Mouse (Mus musculus) neutrophil, adult 5-6 weeks (primary cell): ENCODE measurements around the gene Ubl4b. TPM values are rescaled to one million over a fixed set of nuclear protein-coding genes. Genes with fewer than 3 reads are reported as not detected.

Experiments
- ATAC-seq: fragments of 151-379, 151-347 bp; 2 replicates; pipeline ENCODE4 v1.8.0; 2017; ENCODE audit warnings: mild to moderate bottlenecking, moderate TSS enrichment; ENCODE audit not compliant: insufficient number of reproducible peaks, poor library complexity, low FRiP score, severe bottlenecking; ENCODE audit errors: extremely low read depth
- total RNA-seq: library from RNA; stranded (forward); fragments of 200-1000 nt; gene quantifications from 2 replicates; pipeline ENCODE4 v1.2.3, GENCODE M21; 2017

The Ubl4b gene
- total RNA-seq, 1 experiment from 2014 or later, result not detected

DNA sequence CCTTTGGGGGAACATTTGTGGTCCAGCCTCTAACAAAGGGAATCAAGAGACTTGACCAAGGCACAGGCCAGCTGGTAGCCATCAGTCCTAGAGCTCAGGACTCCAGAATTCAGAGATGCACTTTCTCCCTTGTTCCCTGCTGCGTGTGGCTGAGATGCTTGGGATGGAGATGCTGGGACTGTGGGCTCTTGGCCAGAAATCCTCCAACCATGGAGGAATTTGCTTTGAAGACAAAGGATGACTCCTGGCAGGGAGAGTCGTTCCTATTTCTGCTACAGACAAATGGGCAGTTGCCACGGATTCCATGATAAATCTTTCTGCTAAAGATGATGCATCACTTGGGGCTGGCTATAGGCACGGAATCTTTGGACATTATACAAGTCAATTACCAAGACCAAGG, 21.3 kb downstream of the Ubl4b start:
- no peak for ATAC-seq

DNA sequence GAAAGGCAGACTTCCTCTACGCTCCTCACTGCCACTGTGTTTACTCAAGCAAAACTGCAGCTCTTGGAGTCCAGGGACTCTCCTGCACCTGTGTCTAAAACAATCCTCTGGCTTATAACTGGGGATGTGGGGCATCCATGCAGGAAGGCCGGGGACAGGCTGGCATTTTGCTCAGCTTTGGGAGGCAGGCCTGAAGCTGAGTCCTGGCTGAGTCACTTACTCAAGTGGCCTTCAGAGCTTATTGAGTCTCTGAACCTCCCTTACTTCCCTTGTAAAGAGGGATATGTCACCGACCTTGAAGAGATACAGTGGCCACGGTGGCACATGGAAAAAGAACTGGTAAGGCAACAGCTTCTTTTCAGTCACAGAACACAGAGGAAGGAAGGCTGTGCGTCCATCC, 24.3 kb downstream of the Ubl4b start:
- no peak for ATAC-seq

DNA sequence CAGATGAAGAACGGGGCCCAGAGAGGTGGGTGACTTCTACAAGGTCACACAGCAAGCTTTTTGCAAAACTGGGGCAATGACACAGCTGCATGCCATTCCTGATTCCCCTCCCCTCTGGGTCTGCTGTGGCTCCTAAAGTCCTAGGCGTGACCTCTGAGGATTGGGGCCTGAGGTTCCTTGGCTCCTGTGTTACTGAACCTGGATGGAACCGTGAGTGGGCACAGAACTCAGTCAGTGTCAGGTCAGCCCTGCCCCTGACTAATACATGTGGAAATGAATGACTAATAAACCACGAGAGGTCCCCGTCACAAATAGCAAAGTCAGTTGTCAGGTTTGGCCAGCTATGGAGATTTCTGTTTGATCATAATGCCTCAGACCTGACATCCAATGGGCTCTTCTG, 25.7 kb downstream of the Ubl4b start:
- ATAC-seq, result no peak

DNA sequence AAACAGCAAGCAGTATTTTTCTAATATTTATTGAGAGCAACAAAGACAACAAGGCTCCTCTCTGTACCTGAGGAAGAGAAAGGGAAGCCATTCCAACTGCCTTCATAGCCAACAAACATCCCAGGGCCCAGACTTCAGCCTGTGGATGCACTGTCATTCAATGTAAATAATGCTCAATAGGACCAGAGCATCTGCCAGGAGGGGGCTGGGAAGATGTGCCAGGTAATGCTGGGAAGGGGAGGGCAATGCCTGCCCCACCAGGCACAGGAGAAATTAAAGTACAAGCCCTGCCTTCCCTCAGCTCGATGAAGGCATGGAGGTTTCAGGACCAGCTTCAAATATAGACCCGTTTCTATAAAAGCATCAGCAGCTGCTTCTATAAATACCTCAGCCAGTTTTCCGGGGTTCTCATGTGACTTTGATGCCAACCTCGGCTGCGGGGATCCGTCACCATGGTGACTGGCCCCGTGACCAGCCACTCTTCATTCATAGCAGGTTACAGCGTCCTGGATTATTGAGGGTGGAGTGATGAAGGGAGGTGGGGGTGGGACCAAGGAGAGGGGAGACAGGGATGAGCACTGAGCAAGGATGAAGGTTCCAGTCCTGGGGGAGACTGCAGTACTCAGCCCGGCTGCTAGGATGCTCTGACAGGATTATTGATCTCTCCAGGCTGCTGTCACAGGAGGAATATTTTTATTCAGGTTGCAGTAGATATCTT, 26.3 kb downstream of the Ubl4b start:
- ATAC-seq, result no peak

DNA sequence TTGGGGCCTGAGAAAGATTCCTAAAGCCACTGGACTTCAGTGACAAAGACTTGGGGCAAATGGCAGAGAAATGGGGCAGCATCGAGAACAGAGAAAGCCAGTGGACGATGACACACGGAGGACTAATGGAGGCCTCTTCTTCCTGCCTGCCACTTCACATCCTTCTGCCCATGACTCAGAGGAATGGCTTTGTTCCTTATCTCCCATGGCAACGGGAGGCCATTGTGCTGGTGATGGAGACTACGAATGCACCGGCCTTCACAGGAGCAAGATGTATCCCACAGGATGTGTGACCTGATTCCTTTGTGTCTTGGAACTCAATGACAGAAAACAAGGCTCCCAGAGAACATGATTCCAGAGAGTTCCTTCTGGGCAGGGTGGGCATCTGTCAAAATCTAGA, 30.3 kb downstream of the Ubl4b start:
- no peak for ATAC-seq

DNA sequence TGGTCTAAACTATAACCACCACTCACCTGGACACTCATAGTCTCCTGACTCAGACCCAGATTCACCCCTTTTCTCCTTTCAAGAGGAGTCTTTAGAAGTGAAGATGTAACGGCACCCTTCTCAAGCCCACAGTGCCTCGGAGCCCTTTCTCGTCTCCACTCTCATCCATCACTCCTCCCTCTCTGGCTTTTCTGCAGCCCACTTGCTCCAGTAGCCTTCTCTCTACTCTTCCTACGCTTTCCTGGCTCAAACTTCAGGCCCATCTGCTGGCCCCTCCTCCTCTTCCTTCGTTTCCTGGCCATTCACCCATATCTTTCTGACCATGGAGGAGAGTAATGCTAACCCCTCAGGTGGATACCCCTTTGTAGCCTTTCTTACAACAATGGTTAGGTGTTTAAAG, 33.9 kb downstream of the Ubl4b start:
- no peak for ATAC-seq

DNA sequence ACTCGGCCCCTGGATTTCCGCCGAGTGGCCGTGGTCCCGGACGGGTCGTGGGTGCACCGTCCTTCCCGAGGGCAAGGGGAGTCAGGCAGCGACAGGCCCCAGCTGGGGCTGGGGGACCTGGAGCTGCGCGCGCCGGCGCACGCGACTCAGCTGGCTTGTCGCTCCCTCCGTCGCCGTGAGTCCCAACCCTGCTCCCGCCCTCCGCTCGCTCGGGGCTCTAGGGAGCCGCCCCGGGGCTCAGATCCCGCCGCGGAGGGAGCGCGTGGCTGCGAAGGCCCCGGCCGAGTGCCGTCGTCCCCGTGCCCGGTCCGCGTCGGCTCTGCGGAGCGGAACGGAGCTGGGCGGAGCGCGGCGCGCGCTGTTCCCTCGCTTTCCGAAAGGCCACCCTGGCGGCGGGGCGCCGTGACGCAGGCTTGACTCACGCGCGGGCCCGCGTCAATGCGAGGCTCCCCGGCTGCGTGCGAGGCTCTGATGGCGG, 37.2 kb downstream of the Ubl4b start, which contains the start of gene Slc6a17:
TSS of gene Slc6a17 (minus strand) at position 388 of the 478 bp plus-strand sequence.
- ATAC-seq, result no peak

DNA sequence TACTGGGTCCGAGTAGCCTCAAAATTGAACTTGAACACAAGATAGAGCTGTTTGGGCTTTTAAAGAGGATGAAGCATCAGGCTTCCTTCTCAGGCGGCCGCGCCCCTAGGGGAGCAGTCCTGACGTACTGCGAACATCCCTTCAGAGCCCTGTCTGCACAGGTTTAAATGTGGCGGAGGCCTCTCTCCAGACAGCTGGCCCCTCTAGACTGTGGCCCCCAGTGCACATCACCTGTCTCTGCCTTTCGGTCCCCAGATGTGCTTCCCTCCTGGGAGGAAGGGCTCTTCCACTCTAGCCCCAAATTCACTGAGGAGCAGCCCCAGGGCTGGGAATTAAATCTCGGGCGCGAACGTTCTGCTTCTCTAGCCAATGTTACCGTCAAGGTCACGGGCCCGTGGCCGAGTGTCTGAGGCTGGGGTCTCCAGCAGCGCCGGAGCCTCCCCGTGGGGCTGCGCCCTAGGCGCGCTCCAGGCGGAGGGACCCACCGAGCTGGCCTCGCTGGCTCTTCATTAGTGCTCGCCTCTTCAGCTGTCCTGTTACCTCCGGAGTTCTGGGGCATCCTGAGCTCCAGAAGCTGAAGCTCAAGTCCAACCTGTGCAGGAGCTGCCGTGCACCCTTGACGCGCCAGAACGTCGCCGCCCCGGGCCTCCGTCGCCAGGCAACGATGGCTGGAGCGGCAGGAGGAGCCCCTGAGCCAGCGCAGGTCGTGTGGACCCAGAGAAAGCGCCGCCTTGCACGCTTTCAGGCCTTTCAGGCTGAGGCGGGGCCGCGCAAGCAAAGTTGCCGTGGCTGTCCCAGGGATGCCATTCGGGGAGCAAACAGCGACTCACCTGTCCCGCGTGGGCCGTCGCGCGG, 37.9 kb downstream of the Ubl4b start:
- no peak for ATAC-seq

DNA sequence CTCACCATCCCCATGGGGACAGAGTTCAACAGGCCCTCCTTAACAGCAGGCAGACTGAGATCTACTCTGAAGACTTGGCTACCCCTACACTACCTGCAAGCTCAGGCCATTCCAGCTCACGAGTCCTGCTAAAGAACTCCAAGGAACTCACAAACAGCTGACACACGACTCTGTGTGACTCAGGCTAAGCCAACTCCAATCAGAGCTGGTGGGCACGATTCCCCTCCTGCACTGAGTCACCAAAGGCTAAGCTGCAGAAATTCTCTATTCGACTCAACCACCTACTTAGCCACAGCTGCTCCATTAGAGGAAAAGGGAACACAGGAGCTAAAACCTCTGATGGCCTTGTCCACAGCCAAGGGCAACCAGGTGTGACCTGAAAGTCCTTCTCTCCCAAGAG, 38.9 kb downstream of the Ubl4b start:
- ATAC-seq, result no peak

DNA sequence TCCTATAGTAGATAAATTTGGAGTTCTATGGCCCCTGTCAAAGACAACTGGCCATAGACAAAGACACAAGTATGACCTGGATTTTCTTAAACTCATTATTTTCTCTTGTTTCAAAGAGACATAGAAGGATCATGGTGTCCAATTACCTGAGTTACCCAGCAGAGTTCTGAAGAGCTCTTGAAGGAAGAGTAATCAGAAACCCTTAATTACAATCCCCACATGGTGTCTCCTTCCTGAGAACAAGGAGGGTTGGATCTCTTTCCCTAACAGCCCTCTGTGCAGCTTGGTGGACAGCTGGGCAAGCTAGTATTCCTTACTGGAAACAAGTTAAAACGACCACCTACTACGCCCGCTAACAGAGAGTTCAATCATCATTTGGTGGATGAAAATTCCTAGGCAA, 43.5 kb downstream of the Ubl4b start:
- no peak for ATAC-seq

DNA sequence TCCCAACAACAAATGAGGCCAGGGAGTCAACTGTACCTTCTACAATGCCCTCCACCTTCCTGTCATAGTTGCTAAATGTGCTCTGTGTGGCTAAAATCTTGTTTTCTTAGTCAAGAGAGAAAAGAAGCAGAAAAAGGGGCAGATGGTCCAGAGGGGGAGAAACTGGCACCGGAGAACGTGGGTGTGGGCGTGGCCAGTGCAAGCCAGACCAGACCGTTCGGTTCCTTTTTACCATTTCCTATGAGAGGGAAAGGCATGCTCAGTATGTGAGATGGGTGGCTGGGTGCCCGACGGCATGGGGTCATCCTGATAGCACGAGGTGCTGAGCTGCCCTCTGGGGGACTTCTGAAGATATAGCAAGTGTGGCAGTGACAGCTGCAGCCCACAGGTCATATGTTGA, 46.2 kb downstream of the Ubl4b start:
- no peak for ATAC-seq

DNA sequence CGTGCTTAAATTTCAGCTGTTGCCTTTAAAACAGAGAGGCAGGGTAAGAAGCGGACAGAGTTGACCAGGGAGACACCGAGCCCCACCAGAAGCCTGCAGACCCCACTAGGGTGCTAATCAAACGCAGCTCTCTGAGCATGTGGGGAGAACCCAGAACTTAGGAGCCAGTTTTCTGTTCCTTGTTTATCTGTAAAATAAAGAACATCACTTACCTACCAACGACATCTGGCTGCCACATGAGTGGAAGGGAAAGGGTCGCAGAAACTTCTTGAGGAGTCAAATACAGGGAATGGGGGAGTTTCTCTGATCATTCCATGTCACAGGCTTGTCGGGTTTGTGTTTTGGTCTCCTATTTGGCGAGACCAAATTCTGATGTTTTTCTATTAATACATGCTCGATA, 46.9 kb downstream of the Ubl4b start:
- ATAC-seq, result no peak

DNA sequence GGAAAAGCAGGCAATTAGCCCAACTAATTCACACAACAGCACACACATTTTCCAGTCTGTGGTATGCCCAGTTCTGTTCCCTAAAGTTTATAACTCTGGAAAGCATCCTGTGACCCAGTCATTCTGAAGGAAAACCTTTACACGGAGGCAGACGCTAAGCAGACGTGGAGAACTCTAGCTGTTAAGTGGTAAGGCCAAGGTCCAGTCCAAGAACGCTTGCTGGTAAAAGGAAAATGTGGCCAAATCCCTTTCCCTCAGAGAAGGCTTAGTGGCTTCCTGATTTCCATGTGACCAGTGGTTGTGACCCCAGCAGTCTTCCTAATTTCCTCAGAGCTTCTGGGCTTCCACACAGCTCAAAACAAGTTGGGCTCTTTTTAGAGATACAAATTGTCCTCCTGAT, 48.3 kb downstream of the Ubl4b start:
- ATAC-seq, result no peak

DNA sequence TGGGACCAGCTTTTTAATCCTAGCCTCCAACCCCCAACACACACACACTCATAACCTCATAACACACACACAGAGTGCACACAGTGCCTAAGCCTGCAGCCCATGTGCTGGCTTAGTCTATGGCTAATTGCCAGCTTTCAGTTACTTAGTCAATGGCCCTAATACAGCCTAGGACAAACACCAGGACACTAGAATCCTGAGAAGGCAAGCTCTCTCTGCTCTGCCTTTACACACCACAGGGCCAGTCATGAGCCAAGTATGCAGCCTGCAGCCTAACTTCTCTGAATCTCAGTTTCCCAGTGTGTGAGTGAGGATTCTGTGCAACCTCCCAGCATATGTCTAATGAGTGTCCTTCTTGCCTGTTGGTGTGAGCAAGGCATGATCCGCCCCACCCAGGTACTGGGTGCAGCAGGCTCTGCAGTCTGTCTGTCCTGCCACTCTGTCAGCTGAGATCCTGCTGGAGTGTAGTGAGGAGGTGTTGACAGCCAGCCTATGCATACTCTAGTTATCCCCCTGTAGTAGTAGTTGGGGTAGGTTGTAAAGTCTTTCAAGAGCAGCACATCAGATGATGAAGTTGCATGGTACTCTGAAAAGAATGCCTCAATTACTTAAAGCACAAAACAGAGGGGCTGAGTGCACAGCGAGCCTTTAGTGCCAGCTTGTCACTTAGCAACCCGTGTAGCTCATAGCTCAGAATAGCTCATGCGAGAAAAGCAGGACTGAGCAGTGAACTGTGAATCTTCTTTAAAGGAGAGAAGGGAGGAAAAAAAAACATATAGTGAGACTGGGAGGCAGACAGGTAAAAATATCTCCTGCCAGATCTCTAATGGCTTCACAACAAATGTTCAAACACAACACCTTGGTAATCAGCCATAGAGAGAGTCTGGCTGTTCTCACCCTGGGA, 49.2 kb downstream of the Ubl4b start:
- ATAC-seq, result no peak

DNA sequence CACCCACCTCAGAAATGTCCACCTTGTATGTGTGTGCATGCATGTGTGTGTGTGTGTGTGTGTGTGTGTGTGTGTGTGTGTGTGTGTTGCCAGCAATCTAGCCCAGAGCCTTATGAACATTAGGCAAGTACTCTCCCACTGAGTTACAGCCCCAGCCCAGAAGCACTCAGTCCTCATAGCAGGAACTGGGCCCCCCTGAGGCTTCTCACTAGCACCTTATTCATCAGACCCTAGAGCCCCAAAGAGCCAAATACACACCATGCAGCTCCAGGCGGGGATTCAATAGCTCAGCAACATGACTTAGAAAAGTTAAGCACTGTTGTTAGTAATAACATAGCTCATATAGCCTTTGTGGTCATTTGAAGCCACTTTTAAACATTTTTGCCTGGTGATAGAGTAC, 50.3 kb downstream of the Ubl4b start:
- ATAC-seq, result no peak

DNA sequence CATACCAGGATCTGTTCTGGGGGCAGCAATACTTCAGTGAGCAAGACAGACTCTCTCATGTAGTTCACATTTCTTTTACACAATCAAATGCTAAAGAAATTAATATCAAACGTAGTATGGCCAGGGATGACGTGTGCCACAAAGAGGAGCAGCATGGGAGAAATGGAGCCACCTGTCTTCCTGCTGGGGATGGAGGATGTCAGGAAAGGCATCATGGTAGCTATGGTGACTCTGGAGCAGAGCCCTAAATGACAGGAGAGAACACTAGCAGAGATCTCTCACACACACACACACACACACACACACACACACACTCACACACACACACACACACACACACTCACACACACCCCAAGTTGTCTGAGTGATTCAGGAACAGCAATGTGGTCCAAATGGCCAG, 51.2 kb downstream of the Ubl4b start:
- ATAC-seq, result no peak
